Mouse (Mus musculus) naive thymus-derived CD4-positive, alpha-beta T cell, adult 2 months (primary cell): ENCODE data around the gene Dvl3.
"Not testable (repeated sequence)": the region's sequence is repeated elsewhere in the genome, so short reads cannot be mapped to it uniquely, and the experiment has no call there.

ENCODE experiments used
- DNase-seq: peaks from one replicate; pipeline ENCODE4 v3.0.0-alpha.2; 2011; ENCODE audit warnings: low read depth

Dvl3 gene

DNA sequence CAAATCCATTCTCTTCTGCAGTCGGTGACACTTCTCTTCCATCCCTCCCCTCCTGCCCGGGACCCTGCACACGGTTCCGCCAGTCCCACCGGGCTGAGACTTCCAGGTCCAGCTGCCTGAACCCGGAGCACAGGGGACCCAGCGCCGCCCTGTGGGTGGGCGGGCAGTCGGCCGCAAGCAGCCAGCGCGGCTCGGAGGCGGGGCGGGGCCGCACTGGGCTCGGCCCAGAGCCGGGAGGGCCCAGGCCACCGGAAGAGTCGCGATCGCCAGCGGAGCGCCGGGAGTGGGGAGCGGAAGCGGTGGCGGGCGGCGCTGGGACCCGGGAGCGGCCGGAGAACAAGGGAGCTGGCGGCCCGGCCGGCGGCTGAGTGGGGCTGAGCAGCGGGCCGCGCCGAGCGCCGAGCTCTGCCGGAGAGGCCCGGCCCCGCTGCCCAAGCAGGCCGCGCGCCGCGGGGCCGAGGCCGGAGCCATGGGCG lies at the start of gene Dvl3:
TSS of gene Dvl3 (plus strand) at position 257 of the 476 bp plus-strand sequence.
- DNase-seq = peak; percentile 66

DNA sequence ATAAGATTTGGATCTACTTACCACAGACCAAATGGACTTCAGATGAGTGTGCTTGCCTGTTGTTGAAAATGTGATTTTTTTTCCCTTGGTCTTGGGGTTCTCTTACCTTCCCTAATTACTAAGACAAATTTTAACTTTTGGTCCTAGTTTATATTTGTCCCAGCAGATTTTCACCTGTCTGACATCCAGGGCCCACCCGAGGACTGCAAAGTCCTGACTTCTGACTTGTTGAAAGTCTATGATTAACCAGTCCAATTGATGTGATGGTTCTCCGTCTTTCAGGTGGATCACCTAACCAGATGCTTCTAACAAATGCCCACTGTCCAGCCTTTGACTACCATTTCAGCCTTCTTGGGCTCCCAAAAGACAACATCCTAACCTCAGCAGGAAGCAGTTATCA lies 45.8 kb upstream of the Dvl3 start:
- no peak for DNase-seq

DNA sequence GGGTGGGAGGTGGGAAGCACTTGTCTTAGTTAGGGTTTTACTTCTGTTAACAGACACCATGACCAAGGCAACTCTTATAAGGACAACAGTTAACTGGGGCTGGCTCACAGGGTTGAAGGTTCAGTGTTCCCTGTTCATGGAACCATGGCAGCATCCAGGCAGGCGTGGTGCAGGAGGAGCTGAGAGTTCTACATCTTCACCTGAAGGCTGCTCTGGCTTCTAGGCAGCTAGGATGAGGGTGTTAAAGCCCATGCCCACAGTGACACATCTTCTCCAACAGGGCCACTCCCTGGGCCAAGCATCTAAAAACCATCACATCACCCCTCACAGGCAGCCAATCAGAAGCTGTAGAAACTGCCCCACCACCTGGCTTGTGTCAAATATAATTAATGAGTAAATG lies 45.1 kb upstream of the Dvl3 start:
- no peak for DNase-seq

DNA sequence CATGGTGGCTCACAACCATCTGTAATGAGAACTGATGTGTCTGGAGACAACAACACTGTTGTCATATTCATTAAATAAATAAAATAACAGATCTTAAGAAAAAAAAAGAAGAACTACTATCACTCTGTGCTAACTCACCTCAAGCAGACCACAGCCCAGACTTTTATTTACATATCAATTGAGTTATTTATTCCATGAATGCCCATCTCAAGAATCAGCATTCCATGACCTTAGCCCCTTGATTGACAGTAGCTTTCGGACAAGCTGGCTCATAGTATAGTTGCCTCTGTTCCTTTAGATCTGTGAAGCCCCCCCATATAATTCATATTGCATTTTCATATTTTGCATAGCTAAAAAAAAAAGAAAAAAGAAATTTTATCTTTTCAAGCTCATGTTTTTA lies 43.0 kb upstream of the Dvl3 start:
- DNase-seq = no peak

DNA sequence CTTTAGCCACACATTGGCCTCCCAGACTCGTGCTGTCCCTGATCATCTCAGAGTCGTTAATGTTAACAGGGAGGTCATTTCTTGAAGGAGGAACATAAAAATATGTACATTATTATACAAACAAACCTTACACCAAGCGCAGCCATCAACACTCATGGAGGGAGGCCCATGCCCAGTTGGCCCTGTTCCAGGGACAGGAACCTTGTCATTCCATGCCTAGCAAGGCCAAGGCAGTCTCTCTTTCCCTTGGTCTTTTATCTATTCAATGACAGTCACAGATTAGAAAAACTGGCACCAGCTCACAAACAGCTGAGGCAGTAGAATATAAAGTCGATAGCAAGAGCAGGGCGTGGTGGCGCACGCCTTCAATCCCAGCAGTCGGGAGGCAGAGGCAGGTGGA lies 42.6 kb upstream of the Dvl3 start:
- DNase-seq = no peak

DNA sequence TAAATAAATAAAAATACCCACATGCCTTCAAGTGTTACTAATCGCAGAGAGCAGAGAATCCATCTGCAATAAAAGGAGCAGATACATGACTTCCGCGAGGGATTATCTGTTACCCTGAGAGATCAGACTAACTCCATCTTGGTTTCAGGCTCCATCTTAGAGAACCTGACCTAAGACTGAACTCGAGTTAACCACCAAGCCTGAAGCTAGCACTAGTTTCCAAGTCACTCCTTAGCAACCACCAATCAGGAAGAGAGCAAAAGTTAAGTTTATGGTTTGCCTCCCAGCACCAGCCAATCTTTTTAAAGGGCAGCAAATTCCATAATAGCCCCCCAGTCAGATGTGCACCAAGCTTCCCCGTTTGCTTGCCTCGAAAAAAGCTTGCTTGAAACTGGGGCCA lies 42.0 kb upstream of the Dvl3 start:
- no peak for DNase-seq

DNA sequence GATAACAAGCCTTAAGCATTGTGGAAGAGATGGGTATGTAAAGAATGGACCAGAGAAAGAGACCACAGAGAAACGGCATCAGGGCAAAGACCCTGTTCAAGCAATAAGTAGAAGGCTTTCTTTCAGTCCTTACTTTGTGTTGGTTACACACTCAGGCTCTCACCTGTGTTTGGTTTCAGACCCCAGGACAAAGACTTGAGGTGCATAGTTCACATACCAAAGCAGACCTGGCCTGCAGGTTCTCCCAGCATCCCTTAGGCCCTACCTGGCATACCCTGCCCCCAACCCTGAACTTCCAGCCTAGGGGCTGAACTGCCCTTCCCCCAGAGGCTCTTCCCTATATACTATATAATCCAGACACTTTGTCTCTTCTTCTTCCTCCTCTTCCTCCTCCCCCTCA lies 41.4 kb upstream of the Dvl3 start:
- no peak for DNase-seq

DNA sequence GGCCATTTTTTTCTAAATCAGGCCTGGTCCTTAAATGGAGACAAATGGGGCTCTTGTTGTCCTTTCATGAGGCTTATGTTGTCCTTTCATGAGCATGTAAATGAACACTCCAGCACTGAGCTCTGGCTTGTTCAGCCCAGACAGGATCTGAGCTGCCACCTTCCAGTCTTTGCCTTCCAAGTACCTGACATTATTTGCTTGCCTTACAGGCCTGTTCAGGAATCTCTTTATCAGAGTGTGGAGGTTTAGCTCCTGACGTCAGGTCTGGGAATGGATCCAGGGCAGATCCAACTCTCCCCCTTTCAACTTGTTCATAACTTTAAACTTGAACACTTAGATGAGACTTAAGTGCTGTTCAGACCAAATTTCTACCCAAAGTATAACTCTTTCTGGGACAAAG lies 39.9 kb upstream of the Dvl3 start:
- no peak for DNase-seq

DNA sequence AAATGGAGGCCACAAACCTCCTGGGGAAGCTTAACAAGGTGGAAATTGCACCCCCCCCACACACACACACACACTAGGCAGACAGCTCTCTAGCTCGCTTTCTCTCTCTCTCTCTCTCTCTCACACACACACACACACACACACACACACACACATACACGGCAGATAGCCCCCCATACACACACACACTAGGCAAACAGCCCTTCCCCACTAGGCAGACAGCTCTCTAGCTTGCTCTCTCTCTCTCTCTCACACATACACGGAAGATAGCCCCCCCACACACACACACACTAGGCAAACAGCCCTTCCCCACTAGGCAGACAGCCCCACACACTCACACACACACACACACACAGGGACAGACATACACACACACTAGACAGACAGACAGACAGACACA lies 39.5 kb upstream of the Dvl3 start:
- DNase-seq = no peak

DNA sequence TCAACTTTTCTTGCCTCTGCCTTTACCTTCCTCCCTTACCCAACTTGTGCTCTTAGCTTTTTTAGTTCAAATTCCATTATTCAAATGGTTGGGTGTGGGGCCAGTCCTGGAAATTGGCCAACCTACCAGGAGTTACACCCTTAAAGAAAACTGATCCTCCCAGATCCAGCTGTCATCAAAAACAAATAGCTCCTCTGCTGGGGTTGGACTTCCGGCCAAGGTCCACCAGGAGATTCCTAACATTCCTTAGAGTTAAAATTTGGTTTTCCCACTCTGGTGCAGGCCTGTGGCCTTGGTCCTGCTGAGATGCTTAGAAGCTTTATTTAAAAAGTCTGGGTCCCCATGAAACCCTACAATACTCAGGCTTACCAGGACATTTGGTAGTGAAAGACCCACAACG lies 38.3 kb upstream of the Dvl3 start:
- DNase-seq = no peak

DNA sequence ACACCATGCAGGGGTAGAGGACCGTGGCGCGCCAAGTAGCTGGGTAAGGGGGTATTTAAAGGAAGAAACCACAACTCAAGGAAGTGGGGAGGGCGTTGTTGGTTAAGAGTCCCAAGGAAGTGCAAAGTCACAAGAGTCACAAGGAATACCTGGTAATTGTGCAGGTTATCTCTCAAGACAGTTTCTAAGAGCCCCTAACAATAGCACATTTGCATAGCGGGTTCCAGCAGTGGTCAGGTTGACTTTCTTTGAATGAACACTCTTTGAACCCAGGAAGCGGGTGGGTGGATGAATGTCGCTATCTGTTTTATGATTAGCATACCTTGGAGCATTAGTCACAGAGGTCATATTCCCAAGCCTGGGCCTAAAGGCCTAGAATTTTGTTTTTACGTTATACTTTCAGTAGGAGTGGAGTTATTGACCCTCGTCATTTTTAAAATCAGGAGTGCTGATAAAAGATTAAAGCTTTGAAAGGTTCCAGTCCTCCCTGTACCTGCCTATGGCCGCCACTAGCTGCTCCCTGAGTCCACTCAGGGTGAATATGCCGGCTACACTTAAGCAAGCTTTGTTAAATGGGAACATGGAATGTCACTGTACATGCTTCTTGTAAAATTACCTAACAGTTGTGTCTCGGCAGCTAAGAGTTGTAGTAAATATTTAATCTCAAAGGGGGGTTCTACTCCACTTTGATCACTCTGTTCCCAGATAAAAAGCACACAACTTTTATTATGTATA lies 37.6 kb upstream of the Dvl3 start:
- not testable (repeated sequence) for DNase-seq

DNA sequence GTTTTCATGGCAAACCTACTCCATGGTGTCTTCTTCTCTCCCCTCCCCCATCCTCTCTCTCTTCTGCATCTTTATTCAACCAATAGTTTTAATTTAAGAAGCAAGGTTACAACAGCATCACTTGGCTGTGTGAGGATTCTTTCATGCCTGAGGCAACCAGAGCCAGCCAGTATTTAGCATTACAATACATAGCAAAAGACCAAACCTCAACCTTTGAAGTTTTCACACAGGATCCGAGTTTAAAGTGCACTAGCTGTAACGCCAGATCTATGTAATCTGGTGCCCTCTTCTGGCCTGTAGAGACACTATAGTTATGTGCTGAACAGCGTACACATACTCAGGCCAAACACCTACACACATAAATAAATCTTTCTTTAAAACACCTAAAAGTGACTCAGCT lies 36.7 kb upstream of the Dvl3 start:
- DNase-seq = peak; percentile 61

DNA sequence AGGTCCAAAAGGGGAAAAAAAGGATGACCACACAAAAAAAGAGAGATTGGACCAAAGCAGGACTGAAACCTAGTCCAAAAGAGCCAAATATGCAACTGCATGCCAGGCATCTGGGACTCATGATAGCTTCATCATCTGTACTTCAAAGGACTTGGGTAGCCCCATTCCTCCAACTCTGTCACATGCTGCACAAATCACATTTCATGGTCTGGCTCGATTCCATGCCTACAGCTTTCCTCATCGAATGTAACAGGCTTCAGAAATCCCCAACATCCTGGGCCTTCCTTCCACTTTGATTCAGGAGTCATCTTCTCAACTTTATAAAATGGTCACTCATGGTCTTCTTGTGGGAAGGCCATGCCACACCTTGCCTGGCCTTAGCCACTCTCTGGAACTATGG lies 35.0 kb upstream of the Dvl3 start:
- no peak for DNase-seq

DNA sequence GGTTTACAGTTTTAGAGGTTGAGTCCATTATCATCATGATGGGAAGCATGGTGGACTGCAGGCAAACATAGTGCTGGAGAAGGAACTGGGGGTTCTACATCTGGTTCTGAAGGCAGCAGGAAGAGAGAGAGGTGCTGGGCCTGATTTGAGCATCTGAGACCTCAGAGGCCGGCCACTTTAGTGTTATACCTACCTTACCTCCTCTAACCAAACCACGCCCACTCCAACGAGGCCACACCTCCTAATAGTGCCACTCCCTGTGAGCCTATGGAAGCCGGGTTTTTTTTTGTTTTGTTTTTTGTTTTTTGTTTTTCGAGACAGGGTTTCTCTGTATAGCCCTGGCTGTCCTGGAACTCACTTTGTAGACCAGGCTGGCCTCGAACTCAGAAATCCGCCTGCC lies 33.1 kb upstream of the Dvl3 start:
- DNase-seq = not testable (repeated sequence)

DNA sequence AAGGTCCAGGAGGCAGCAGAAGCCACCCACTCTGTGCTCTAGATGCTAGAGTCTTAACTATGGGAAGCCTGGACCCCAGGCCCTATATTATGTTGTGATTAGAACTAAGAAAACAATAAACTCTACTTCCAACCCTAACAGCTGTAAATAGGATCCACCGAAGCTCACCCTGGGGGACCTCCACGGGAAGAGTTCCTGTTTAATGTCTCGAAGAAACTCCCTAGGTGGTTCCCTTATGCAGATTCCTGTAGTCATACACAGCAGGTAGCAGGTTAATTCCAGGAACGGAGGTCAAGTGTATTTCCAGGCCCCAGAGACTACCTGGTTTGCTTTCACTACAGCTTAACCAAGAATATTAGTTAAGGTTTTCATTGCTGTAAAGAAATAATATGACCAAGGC lies 31.7 kb upstream of the Dvl3 start:
- DNase-seq = no peak

DNA sequence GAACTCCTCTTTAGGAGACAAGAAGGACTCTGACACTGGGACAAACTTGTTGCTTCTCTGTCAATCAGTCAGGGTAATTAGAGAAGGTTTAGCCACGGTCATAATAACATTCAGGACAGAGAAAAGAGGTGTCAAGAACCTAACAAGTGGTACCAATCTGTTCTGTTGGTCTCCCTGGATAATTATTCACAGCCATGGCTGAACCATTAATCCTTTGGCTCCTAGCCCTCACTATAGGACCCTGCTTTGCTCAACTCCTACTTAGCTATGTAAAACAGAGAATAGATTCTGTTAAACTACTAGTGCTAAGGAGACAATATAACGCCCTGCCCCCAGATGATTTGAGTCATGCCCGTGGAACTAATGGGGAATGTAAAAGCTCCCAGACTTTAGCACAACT lies 30.7 kb upstream of the Dvl3 start:
- DNase-seq = no peak

DNA sequence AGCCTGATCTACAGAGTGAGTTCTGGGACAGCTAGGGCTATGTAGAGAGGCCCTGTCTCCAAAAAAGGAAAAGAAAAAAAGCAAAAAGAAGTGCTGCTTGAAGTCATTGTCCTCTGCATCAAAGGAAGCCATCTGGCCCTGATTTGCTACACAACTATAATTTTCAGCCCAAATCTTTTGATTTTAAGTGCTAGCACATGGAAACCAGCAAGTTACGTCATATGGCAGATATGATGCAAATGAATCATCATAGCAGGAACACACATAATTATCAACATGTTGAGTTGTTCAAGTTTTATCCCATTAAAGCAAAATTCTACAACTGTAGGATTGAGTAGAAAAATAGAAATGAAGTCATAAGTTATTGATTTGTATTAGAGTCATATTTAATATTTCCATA lies 28.6 kb upstream of the Dvl3 start:
- no peak for DNase-seq

DNA sequence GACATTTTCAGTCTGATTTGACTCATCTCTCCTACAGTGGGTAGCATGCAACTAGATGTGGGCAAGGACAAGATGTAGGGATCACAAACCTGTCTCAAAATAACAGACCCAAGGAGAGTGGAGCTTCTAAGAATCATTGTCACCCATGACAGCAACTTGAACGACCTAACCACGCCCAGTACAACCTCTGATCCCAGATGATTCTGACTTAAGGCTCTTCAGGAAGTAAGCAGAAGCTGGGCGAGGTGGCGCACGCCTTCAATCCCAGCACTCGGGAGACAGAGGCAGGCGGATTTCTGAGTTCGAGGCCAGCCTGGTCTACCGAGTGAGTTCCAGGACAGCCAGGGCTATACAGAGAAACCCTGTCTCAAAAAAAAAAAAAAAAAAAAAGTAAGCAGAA lies 28.0 kb upstream of the Dvl3 start:
- DNase-seq = not testable (repeated sequence)

DNA sequence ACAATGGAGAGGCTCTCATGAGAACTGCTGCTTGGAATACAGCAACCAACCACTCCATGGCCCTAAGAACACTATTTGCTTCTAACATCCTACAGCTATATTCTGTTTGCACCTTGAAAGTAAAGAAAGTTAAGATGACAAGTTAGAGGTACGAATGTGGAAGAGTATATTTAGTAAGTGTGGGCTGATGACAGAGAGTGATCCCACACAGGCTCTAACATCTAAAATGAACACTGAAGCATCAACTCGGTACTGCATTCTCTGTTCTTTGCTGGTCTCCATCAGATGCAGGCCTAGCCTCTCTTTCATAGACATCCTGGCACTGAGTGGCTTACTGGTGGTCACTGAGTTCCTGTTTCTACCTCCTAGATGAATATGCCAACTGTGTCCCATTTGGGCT lies 27.5 kb upstream of the Dvl3 start:
- DNase-seq = no peak

DNA sequence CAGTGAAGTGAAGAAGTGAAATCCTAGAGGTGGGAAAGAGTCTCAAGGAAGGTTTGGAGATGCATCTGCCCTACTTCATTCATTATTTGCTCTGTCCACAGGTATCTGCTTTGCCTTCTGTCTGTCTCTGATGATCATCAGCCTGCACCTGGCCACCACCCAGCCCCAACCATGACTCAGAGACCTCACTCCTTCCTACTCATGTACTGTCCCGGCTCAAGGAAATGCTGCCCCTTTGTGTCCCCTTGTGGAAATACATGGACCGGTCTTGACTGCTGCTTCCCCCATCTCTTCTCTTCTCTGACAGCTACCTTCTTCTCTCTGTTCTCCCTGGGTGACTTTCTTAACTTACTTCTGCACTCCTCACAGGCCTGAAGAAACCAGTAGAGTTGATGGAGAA lies 26.2 kb upstream of the Dvl3 start:
- DNase-seq = no peak

DNA sequence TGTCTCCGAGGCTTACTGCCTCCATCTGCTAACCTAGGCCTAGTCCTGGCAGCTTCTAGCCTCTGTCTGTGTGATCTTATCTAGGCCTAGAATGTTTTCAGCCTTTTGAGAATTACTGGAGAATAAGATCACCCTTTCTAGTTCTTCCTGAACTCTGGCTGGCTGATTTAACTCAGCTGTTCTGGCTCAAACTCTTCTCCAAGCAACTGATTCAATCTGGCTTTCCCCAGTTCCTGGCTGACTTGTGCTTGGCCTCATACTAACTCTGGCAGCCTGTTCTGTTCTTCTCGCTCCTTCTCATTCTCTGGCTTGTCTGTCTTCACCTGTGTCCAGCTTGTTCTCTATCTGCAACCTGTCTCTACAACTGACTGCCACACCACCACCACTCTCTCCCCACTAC lies 25.5 kb upstream of the Dvl3 start:
- DNase-seq = no peak

DNA sequence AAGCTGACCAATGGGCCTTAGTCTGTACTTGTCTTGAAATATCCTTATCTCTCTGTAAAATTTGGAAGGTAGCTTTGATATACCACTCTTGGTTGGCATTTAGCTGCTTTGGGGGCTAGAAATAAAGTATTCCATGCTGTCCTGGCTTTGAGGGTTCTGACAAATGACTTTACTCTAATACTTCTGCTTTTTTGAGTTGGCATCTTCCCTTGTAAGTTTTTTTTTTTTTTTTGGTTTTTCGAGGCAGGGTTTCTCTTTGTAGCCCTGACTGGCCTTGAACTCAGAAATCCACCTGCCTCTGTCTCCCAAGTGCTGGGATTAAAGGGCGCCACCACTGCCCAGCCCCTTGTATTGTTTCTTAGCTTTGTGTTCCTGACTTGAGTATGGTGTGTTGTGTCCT lies 23.3 kb upstream of the Dvl3 start:
- no peak for DNase-seq

DNA sequence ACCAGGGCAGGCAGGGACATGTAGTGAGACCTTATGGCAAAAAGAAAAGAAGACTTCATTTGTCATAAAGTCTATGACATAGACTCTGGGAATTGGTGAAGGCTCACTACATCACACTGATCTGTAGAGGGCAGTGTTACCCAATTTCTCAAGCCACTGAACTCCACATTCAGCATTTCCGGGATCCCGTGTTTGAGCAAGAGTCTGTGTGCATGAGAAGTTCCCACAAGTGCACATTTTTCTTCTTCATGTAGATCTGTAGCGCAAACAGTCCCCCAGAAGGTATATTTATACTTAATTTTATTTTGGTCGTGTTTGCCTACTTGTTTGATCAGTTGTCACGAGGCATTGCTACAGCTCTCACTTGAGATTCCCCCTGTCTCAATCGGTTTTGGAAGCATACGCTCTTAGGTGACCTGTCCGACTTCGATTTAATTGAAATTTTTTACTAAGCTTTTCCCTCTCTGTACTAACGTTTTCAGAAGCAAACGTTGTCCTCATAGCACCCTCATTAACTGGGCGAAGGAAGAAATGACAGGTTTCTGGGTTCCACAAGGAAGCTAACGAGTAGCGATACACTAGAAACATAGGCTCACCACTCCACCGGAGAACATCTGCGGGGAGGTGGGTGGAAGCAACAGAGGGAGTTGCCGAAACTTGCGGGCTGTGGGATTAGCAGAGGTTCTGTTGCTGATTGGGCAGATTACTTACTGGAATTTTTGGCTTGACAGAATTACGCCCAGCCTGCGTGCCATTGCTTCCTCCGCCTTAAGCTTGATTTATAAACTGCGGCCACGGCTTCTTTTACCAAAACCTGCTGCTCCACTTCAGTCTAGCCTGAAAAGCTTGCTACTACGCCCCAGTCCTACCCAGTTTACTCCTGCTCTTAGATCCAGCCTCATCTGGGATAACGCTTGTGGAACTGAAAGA lies 19.8 kb upstream of the Dvl3 start:
- peak; percentile 89 for DNase-seq
